Mouse (Mus musculus): Measurements from ENCODE around the gene Myom1. TPM values are rescaled to one million over a fixed set of nuclear protein-coding genes. Genes with fewer than 3 reads are reported as not detected.

Gene Myom1
- polyA plus RNA-seq, 1 experiment from 2014 or later, result 1.3 TPM

GRCm38 (mm10) chr17:71009751-71010150 is 7.3 kb downstream of the Myom1 start:
- WGBS, result 83% methylated on average over 1 of the region's 1 CpGs
- no peaks in the 10 kb centered on the region for H3K27me3 ChIP-seq (replicated peaks)
- H3K4me2 ChIP-seq, result no peak overlapping the region
- H3K36me3 ChIP-seq (replicated peaks), result no peaks in the 10 kb centered on the region
- no peak for ATAC-seq (replicated peaks)
- H3K27ac ChIP-seq, result no peak overlapping the region
- no peaks in the 10 kb centered on the region for H3K4me1 ChIP-seq
- no peak overlapping the region for H3K9ac ChIP-seq
- H3K4me3 ChIP-seq, result no peak overlapping the region
- no peaks in the 10 kb centered on the region for H3K9me3 ChIP-seq

DNA sequence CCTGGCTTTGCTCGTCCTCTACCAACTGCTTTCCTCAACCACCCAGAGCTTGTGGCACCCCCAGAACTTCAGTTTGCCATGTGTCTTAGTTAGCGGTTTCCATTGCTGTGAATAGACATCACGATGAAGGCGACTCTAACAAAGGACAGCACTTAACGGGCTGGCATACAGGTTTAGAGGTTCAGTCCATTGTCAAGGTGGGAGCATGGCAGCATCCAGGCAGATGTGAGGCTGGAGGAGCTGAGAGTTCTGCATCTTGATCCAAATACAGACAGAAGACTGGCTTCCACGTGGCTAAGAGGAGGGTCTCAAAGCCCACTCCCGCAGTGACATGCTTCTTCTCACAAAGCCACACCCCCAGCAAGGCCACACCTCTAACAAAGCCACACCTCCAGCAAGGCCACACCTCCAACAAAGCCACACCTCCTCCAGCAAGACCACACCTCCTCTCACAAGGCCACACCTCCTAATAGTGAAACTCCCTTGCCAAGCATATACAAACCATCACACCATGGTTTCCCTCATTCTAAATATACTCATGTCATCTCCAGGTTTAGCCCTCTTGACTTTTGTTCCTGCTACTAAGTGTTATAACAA is 8.3 kb downstream of the Myom1 start:
- no peaks in the 10 kb centered on the region for H3K36me3 ChIP-seq (replicated peaks)
- H3K9ac ChIP-seq, result no peak overlapping the region
- H3K9me3 ChIP-seq, result no peaks in the 10 kb centered on the region
- no peak overlapping the region for H3K4me2 ChIP-seq
- no peaks in the 10 kb centered on the region for H3K4me1 ChIP-seq
- ATAC-seq (replicated peaks), result no peak; the same call in 1 of the 2 replicates
- 51% methylated on average over 7 of the region's 7 CpGs for WGBS
- no peak overlapping the region for H3K27ac ChIP-seq
- no peak overlapping the region for H3K4me3 ChIP-seq
- H3K27me3 ChIP-seq (replicated peaks), result no peaks in the 10 kb centered on the region

DNA sequence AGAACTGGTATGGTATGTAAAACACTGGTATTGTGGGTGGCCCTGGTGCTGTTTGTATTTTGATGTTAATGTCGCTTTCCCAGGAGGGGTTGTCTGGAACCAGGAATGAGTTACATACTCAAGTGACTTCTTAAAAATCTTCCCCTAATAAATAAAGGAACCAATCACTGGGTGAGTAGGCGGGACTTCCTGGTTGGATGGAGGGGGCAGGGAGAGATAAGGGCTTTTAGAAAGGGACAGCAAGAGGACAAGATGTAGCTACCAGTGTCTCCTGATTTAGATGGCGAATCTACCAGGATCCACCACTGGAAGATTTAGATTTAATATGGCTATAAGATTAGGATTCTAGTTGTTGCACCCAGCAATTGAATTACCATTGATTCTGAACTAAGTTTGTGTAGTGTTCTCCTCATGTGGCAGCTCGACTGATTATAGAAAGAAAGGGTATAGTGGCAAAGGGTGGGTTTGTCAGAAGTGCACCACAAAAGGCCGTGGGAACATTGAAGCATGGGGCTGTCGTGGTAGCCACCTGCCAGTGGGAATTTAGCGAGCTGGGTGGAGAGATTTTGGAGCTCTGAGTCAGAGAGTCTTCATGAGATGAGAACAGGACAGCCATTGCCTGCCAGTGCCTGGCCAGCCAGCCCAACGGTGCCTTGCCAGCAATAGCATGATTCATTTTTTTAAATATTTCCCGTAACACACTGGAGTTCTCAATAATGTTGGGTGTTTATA is 9.7 kb downstream of the Myom1 start:
- 88% methylated on average over 9 of the region's 9 CpGs for WGBS
- no peaks in the 10 kb centered on the region for H3K4me1 ChIP-seq
- ATAC-seq (replicated peaks), result no peak

DNA sequence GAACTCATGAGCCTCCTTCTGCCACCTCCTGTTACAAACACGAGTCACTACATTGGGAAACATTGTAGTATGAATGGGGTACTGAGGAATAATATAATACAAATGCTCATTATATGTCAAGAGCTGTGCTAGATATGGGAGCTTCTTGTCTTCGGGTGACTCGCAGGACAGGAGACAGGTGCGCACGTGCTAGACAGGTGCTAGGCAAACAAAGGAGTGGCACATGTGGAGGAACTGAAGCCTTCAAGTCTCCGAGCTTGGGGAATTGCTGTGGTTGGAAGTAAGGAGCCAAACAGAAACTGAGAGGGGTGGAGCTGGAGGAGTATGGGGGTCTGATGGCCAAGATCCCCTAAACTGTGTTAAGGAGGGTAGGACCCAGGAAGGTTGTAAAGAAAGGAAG is 10.7 kb downstream of the Myom1 start:
- WGBS, result 93% methylated on average over 6 of the region's 6 CpGs
- no peaks in the 10 kb centered on the region for H3K27me3 ChIP-seq (replicated peaks)
- no peaks in the 10 kb centered on the region for H3K36me3 ChIP-seq (replicated peaks)
- no peak for ATAC-seq (replicated peaks)
- H3K4me2 ChIP-seq, result no peak overlapping the region
- H3K4me1 ChIP-seq, result no peaks in the 10 kb centered on the region
- H3K4me3 ChIP-seq, result no peak overlapping the region
- no peak overlapping the region for H3K9ac ChIP-seq
- no peaks in the 10 kb centered on the region for H3K9me3 ChIP-seq
- H3K27ac ChIP-seq, result no peak overlapping the region

More for the DNA sequence above, 9.7 kb downstream of the Myom1 start:
- H3K9ac ChIP-seq, result no peak overlapping the region
- no peak overlapping the region for H3K4me2 ChIP-seq
- no peaks in the 10 kb centered on the region for H3K27me3 ChIP-seq (replicated peaks)
- H3K27ac ChIP-seq, result no peak overlapping the region
- H3K4me3 ChIP-seq, result no peak overlapping the region
- H3K36me3 ChIP-seq (replicated peaks), result no peaks in the 10 kb centered on the region
- no peaks in the 10 kb centered on the region for H3K9me3 ChIP-seq

DNA sequence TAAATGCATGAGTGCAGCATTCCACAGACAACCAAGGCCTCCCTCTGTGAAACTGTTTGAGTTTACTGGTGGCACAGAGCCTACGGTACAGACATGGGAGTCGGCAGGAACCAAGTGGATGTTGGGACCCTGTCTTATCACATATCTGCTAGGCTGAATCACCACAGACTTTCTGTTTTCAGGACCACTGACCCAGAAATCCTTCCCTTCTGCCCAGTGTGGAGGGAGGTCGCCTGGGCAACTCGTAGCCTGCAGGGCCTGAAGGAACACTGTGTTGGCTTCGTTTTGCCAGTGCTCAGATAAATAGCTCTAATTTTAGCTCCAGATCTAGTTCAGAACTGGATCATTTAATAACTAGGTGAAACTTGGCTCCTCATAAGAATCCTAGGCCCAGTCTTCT is 12.5 kb downstream of the Myom1 start:
- ATAC-seq (replicated peaks), result no peak
- no peak overlapping the region for H3K4me3 ChIP-seq
- H3K9me3 ChIP-seq, result no peaks in the 10 kb centered on the region
- no peak overlapping the region for H3K4me2 ChIP-seq
- no peaks in the 10 kb centered on the region for H3K27me3 ChIP-seq (replicated peaks)
- H3K27ac ChIP-seq, result no peak overlapping the region
- H3K36me3 ChIP-seq (replicated peaks), result no peaks in the 10 kb centered on the region
- H3K4me1 ChIP-seq, result no peaks in the 10 kb centered on the region
- 41% methylated on average over 5 of the region's 5 CpGs for WGBS
- no peak overlapping the region for H3K9ac ChIP-seq

DNA sequence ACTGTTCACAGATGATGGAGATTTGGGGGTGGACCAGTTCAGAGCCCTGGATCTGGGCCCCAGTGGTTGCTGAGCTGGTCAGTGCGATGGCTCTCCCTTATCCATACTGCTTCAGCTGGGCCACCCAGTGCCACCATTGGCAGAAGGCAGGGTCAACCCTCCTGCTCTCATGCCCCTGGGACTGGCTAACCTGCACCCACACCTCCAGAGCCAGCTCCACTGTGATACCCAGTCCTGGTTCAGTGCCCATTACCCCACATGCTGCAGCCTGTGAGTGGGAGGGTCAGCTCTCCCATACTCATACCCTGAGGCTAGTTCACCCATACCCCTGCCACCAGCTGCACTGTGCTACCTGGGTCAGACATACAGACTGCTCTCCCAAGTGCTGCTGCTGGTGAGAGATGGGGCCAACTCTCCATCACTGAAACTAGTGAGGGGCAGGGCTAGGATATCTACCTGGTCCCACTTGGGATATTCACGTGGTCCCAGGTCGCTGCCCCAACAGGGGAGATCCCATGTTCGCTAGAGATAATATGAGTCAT is 15.1 kb downstream of the Myom1 start:
- no peak for ATAC-seq (replicated peaks)
- no peak overlapping the region for H3K4me2 ChIP-seq

GRCm38 (mm10) chr17:71018151-71018550 is 15.7 kb downstream of the Myom1 start:
- Histone ChIP-seq H3K27me3 (replicated peaks) (no peaks in the 10 kb centered on the region), H3K27ac (no peak overlapping the region), H3K9ac (no peak overlapping the region), H3K4me1 (no peaks in the 10 kb centered on the region), H3K36me3 (replicated peaks) (no peaks in the 10 kb centered on the region), H3K9me3 (no peaks in the 10 kb centered on the region), H3K4me2 (no peak overlapping the region), H3K4me3 (no peak overlapping the region)
- ATAC-seq (replicated peaks), result no peak
- WGBS, result 96% methylated on average over 3 of the region's 3 CpGs

More for the DNA sequence above, 15.1 kb downstream of the Myom1 start:
- Histone ChIP-seq H3K4me3 (no peak overlapping the region), H3K27me3 (replicated peaks) (no peaks in the 10 kb centered on the region), H3K4me1 (no peaks in the 10 kb centered on the region), H3K9ac (no peak overlapping the region), H3K36me3 (replicated peaks) (no peaks in the 10 kb centered on the region), H3K27ac (no peak overlapping the region), H3K9me3 (no peaks in the 10 kb centered on the region)
- 91% methylated on average over 4 of the region's 4 CpGs for WGBS

DNA sequence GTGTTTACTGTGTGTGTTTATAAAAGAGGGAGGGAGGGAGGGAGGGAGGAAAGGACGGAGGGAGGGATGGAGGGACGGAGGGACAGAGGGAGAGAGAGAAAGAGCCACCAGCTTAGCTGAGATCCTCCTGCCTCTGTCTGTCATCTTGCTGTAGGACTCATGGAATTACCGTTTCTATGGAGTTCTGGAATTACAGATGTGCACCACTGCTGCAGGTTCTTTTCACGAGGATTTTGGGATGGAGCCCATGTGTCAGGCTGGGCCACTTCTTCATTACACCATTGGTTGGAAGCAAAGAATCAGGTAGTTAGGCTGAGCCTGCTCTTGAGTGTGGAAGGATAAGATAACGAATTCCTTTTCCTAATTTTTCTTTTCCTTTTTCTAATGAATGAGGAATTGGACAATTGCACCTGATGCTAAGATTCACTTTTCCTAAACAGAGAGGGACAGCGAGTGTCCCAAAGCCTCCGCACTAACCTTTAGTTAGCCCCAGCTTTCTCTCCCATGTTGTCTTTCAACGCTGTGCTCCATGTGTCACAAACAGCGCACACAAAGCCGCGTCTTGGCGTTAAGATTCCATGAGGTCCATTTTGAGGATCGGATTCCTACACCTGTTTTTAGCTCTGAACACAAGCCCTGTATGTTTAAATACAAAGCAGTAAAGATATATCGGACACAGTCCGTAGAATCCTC is 16.3 kb downstream of the Myom1 start:
- ATAC-seq (replicated peaks), result no peak
- no peak overlapping the region for H3K9ac ChIP-seq
- H3K27me3 ChIP-seq (replicated peaks), result no peaks in the 10 kb centered on the region
- H3K4me2 ChIP-seq, result no peak overlapping the region
- no peak overlapping the region for H3K4me3 ChIP-seq
- no peaks in the 10 kb centered on the region for H3K9me3 ChIP-seq
- H3K36me3 ChIP-seq (replicated peaks), result no peaks in the 10 kb centered on the region
- WGBS, result 83% methylated on average over 15 of the region's 15 CpGs
- H3K27ac ChIP-seq, result no peak overlapping the region
- no peaks in the 10 kb centered on the region for H3K4me1 ChIP-seq

- ATAC-seq (replicated peaks), result no peak
- H3K27me3 ChIP-seq (replicated peaks), result no peaks in the 10 kb centered on the region
- no peaks in the 10 kb centered on the region for H3K4me1 ChIP-seq
- no peak overlapping the region for H3K27ac ChIP-seq
- no peak overlapping the region for H3K4me2 ChIP-seq
- no peaks in the 10 kb centered on the region for H3K36me3 ChIP-seq (replicated peaks)
- H3K4me3 ChIP-seq, result no peak overlapping the region
- no peaks in the 10 kb centered on the region for H3K9me3 ChIP-seq
- H3K9ac ChIP-seq, result no peak overlapping the region
- WGBS, result 31% methylated on average over 6 of the region's 6 CpGs
Observed at GRCm38 (mm10) chr17:71019309-71019655, 16.8 kb downstream of the Myom1 start.

- H3K27ac ChIP-seq, result no peak overlapping the region
- H3K4me2 ChIP-seq, result no peak overlapping the region
- no peaks in the 10 kb centered on the region for H3K9me3 ChIP-seq
- WGBS, result 67% methylated on average over 9 of the region's 9 CpGs
- no peak for ATAC-seq (replicated peaks)
- H3K4me1 ChIP-seq, result no peaks in the 10 kb centered on the region
- H3K36me3 ChIP-seq (replicated peaks), result no peaks in the 10 kb centered on the region
- no peaks in the 10 kb centered on the region for H3K27me3 ChIP-seq (replicated peaks)
- no peak overlapping the region for H3K9ac ChIP-seq
- H3K4me3 ChIP-seq, result no peak overlapping the region
Observed at GRCm38 (mm10) chr17:71019860-71020259, 17.4 kb downstream of the Myom1 start.

DNA sequence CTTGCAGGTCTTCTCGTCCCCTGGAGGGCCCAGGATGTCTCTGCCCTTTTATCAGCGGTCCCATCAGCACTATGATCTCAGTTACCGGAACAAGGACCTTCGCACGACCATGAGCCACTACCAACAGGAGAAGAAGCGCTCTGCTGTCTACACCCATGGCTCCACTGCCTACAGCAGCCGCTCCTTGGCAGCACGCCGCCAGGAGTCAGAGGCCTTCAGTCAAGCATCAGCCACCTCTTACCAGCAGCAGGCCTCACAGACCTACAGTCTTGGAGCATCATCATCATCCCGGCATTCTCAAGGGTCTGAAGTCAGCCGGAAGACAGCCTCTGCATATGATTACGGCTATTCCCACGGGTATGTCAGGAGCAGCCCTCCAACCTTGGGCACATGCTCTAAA is 20.4 kb downstream of the Myom1 start:
- ATAC-seq (replicated peaks), result no peak
- 88% methylated on average over 13 of the region's 13 CpGs for WGBS
- Histone ChIP-seq H3K4me2 (no peak overlapping the region), H3K4me1 (no peaks in the 10 kb centered on the region), H3K9ac (no peak overlapping the region), H3K27ac (no peak overlapping the region), H3K27me3 (replicated peaks) (no peaks in the 10 kb centered on the region), H3K36me3 (replicated peaks) (no peaks in the 10 kb centered on the region), H3K9me3 (no peaks in the 10 kb centered on the region), H3K4me3 (no peak overlapping the region)

- Histone ChIP-seq H3K4me3 (no peak overlapping the region), H3K9ac (no peak overlapping the region), H3K27me3 (replicated peaks) (no peaks in the 10 kb centered on the region), H3K9me3 (no peaks in the 10 kb centered on the region), H3K36me3 (replicated peaks) (no peaks in the 10 kb centered on the region), H3K4me2 (no peak overlapping the region), H3K4me1 (no peaks in the 10 kb centered on the region), H3K27ac (no peak overlapping the region)
- 96% methylated on average over 10 of the region's 10 CpGs for WGBS
- ATAC-seq (replicated peaks), result no peak
Observed at GRCm38 (mm10) chr17:71024071-71024470, 21.6 kb downstream of the Myom1 start.
